Mouse (Mus musculus): ENCODE measurements around the gene Tor1aip2. TPM values are rescaled to one million over a fixed set of nuclear protein-coding genes. Genes with fewer than 3 reads are reported as not detected.
A peak's percentile ranks its signal among the peaks of the same experiment; 100 is the strongest.
"Not testable (repeated sequence)": the region's sequence is repeated elsewhere in the genome, so short reads cannot be mapped to it uniquely, and the experiment has no call there.

Gene Tor1aip2
- total RNA-seq (2022), result 10 to 100 TPM; 50.3 to 57.4 (median 55.3) TPM

- peak in 1 of 2 experiments; percentile 42 for DNase-seq (ENCODE audit: low spot score in 2 of 2)
Observed at GRCm38 (mm10) chr1:156035269-156035929, at the start of gene Tor1aip2. Gene Tor1aip2, plus strand, starts transcription at chr1:156035403.

- DNase-seq (ENCODE audit: low spot score in 2 of 2), result no peak
Observed at GRCm38 (mm10) chr1:155987625-155988024, 47.6 kb upstream of the Tor1aip2 start.

- no peak for DNase-seq (ENCODE audit: low spot score in 2 of 2)
Observed at GRCm38 (mm10) chr1:155989387-155989786, 45.8 kb upstream of the Tor1aip2 start.

- DNase-seq (ENCODE audit: low spot score in 2 of 2), result no peak
Observed at GRCm38 (mm10) chr1:155990391-155990790, 44.8 kb upstream of the Tor1aip2 start.

GRCm38 (mm10) chr1:155994524-155994923 lies 40.7 kb upstream of the Tor1aip2 start:
- no peak for DNase-seq (ENCODE audit: low spot score in 2 of 2)

GRCm38 (mm10) chr1:155995612-155996011 lies 39.6 kb upstream of the Tor1aip2 start:
- DNase-seq (ENCODE audit: low spot score in 2 of 2), result no peak

- DNase-seq (ENCODE audit: low spot score in 2 of 2), result no peak
Observed at GRCm38 (mm10) chr1:156002366-156002765, 32.8 kb upstream of the Tor1aip2 start.

- no peak for DNase-seq (ENCODE audit: low spot score in 2 of 2)
Observed at GRCm38 (mm10) chr1:156003201-156003935, 31.8 kb upstream of the Tor1aip2 start.

GRCm38 (mm10) chr1:156005906-156006305 lies 29.3 kb upstream of the Tor1aip2 start:
- no peak for DNase-seq (ENCODE audit: low spot score in 2 of 2)

- DNase-seq (ENCODE audit: low spot score in 2 of 2), result no peak
Observed at GRCm38 (mm10) chr1:156009003-156009402, 26.2 kb upstream of the Tor1aip2 start.

GRCm38 (mm10) chr1:156019800-156020199 lies 15.4 kb upstream of the Tor1aip2 start:
- DNase-seq (ENCODE audit: low spot score in 2 of 2), result no peak

- no peak for DNase-seq (ENCODE audit: low spot score in 2 of 2)
Observed at GRCm38 (mm10) chr1:156020402-156020801, 14.8 kb upstream of the Tor1aip2 start.

GRCm38 (mm10) chr1:156024831-156025503 lies 10.2 kb upstream of the Tor1aip2 start:
- no peak for DNase-seq (ENCODE audit: low spot score in 2 of 2)

- DNase-seq (ENCODE audit: low spot score in 2 of 2), result no peak
Observed at GRCm38 (mm10) chr1:156027849-156028248, 7.4 kb upstream of the Tor1aip2 start.

- DNase-seq (ENCODE audit: low spot score in 2 of 2), result peak; percentile 49 to 71
Observed at GRCm38 (mm10) chr1:156028340-156028975, 6.7 kb upstream of the Tor1aip2 start.

GRCm38 (mm10) chr1:156033921-156034320 lies 1.3 kb upstream of the Tor1aip2 start:
- DNase-seq (ENCODE audit: low spot score in 2 of 2), result no peak

- DNase-seq (ENCODE audit: low spot score in 2 of 2), result no peak
Observed at GRCm38 (mm10) chr1:156034661-156035060, 542 bp upstream of the Tor1aip2 start.

GRCm38 (mm10) chr1:156035930-156036737 lies 931 bp downstream of the Tor1aip2 start, which contains the start of gene Tor1aip1:
Gene Tor1aip1, minus strand, starts transcription at chr1:156036480.
- DNase-seq (ENCODE audit: low spot score in 2 of 2), result peak; percentile 100

GRCm38 (mm10) chr1:156037144-156037583 lies 2.0 kb downstream of the Tor1aip2 start:
- DNase-seq (ENCODE audit: low spot score in 2 of 2), result peak; percentile 21 to 26

- not testable (repeated sequence) for DNase-seq (ENCODE audit: low spot score in 2 of 2)
Observed at GRCm38 (mm10) chr1:156039989-156040388, 4.8 kb downstream of the Tor1aip2 start.

Measured in gastrocnemius, adult 8-10 months (tissue).